Mouse (Mus musculus): Measurements from ENCODE around the gene Gstp2. TPM values are rescaled to one million over a fixed set of nuclear protein-coding genes. Genes with fewer than 3 reads are reported as not detected.

The Gstp2 gene
- polyA plus RNA-seq, 1 experiment from 2014 or later = 7.3 TPM

DNA sequence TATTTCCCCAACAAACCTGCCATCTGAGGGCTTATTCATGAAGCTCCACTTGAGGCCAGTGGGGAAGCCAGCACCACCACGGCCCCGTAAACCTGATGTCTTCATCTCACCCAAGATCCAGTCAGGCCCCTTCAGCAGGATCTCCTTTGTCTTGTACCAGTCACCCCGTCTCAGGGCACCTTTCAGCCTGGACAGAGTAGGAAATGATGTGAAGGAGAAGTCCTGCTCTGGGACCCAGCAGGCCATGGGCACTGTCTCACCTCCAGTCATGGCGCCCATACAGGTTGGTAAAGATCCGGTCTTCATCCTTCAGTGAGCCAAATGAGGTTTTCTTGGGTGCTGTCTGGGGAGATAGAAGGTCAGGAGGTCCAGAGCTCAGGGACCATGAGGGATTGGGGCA, 34.7 kb downstream of the Gstp2 start:
- peaks cover 5% of the 10 kb centered on the region; the same call in 1 of the 2 replicates for H3K4me1 ChIP-seq (ENCODE audit: insufficient read depth, low read depth, low read length)
- H3K9me3 ChIP-seq (ENCODE audit: low read length) = no peaks in the 10 kb centered on the region
- no peak overlapping the region for H3K27ac ChIP-seq (ENCODE audit: low read length)
- H3K27me3 ChIP-seq (replicated peaks; ENCODE audit: insufficient read depth, low read length) = no peaks in the 10 kb centered on the region
- ATAC-seq = no peak
- H3K9ac ChIP-seq (replicated peaks; ENCODE audit: low read depth) = no peak overlapping the region
- no peak for TF ChIP-seq EP300 (IDR thresholded peaks at IDR 0.05)
- no peak for TF ChIP-seq CTCF (IDR thresholded peaks at IDR 0.05)
- H3K36me3 ChIP-seq (ENCODE audit: insufficient read depth, low read length) = peaks cover 23% of the 10 kb centered on the region
- H3K4me2 ChIP-seq (replicated peaks; ENCODE audit: low read depth, low read length) = no peak overlapping the region
- 91% methylated on average over 5 of the region's 5 CpGs for WGBS
- DNase-seq (ENCODE audit: low spot score) = no peak
- no peak overlapping the region for H3K4me3 ChIP-seq (ENCODE audit: low read depth, low read length)

DNA sequence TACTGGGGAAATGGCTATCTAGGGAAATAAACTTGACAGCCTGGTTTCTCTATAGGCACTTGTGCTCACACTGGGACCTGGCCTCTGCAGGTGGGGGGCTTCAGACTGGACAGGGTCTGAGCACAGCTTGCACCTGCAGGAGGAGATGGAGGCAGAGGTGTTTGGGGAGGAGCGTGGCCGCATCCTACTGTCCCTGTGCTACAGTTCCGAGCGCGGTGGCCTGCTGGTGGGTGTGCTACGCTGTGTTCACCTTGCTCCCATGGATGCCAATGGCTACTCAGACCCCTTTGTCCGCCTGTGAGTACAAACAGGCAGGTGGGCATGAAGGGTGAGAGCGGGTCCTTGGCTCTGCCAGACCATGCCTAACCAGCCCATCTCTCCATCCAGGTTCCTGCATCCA, 39.9 kb downstream of the Gstp2 start:
- Histone ChIP-seq H3K9ac (replicated peaks; ENCODE audit: low read depth) (no peak overlapping the region), H3K9me3 (ENCODE audit: low read length) (no peaks in the 10 kb centered on the region), H3K4me3 (ENCODE audit: low read depth, low read length) (no peak overlapping the region), H3K27me3 (replicated peaks; ENCODE audit: insufficient read depth, low read length) (no peaks in the 10 kb centered on the region), H3K27ac (ENCODE audit: low read length) (no peak overlapping the region), H3K4me1 (ENCODE audit: insufficient read depth, low read depth, low read length) (peaks cover 3% of the 10 kb centered on the region; the same call in 1 of the 2 replicates), H3K4me2 (replicated peaks; ENCODE audit: low read depth, low read length) (no peak overlapping the region), H3K36me3 (ENCODE audit: insufficient read depth, low read length) (peaks cover 27% of the 10 kb centered on the region)
- 93% methylated on average over 8 of the region's 8 CpGs for WGBS
- no peak for TF ChIP-seq EP300 (IDR thresholded peaks at IDR 0.05)
- DNase-seq (ENCODE audit: low spot score) (no peak), ATAC-seq (no peak)

DNA sequence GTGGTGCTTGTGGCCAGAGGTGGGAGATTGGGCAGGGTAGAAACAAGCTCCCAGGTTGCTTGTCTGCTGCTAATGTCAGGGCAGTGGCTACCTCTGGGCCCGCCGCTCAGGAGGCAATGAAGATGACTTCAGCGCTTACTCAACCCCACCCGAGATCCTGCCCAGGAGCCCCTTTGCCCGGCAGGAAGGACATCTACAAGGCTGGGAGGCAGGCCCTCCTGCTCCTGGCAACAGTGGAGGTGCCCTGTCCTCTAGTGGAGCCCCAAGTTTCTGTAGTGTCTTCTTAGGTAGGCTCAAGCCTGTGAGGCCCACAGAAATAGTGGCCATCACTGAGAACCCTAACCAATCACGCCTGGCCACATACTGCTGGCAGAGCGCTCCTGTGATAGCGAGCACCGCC, 40.7 kb downstream of the Gstp2 start:
- Histone ChIP-seq H3K4me1 (ENCODE audit: insufficient read depth, low read depth, low read length) (peaks cover 5% of the 10 kb centered on the region; the same call in 1 of the 2 replicates), H3K27me3 (replicated peaks; ENCODE audit: insufficient read depth, low read length) (no peaks in the 10 kb centered on the region), H3K9me3 (ENCODE audit: low read length) (no peaks in the 10 kb centered on the region), H3K36me3 (ENCODE audit: insufficient read depth, low read length) (peaks cover 23% of the 10 kb centered on the region), H3K9ac (replicated peaks; ENCODE audit: low read depth) (no peak overlapping the region), H3K27ac (ENCODE audit: low read length) (no peak overlapping the region), H3K4me2 (replicated peaks; ENCODE audit: low read depth, low read length) (no peak overlapping the region), H3K4me3 (ENCODE audit: low read depth, low read length) (no peak overlapping the region)
- no peak for ATAC-seq
- no peak for TF ChIP-seq EP300 (IDR thresholded peaks at IDR 0.05)
- no peak for TF ChIP-seq CTCF (IDR thresholded peaks at IDR 0.05)
- no peak for DNase-seq (ENCODE audit: low spot score)
- 79% methylated on average over 9 of the region's 9 CpGs for WGBS

DNA sequence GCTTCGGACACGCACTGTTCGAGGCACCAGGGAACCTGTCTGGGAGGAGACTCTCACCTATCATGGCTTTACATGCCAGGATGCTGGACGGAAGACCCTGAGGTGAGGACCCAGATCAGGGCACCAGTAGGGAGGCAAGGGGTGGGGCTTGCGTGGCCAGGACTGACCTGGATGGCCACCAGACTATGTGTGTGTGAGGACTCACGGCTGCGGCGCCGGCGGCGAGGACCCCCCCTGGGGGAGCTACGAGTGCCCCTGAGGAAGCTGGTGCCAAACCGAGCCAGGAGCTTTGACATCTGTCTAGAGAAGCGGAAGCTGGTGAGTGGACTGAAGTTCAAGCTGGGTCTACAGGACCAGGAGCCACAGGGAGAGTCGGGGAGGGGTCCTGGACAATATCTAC, 41.5 kb downstream of the Gstp2 start:
- H3K27ac ChIP-seq (ENCODE audit: low read length) = no peak overlapping the region
- peaks cover 17% of the 10 kb centered on the region for H3K36me3 ChIP-seq (ENCODE audit: insufficient read depth, low read length)

DNA sequence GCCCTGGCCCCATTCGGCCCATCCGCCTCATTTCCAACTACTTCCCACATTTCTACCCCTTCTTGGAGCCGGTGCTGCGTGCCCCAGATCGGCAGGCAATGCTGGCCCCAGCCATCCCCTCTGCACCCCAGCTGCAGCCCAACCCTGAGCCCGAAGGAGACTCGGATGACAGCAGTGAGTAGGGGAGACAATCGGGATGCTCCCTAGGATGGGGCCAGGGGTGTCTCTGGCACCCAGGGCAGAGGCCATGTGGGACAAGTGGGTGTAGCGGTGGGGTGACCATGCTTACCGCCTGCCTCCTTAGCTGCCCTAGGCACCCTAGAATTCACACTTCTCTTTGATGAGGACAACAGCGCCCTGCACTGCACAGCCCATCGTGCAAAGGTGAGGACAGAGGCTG, 42.2 kb downstream of the Gstp2 start:
- H3K27me3 ChIP-seq (replicated peaks; ENCODE audit: insufficient read depth, low read length) = no peaks in the 10 kb centered on the region
- TF ChIP-seq EP300 (IDR thresholded peaks at IDR 0.05) (no peak), CTCF (IDR thresholded peaks at IDR 0.05) (no peak)
- H3K4me2 ChIP-seq (replicated peaks; ENCODE audit: low read depth, low read length) = no peak overlapping the region
- ATAC-seq (no peak), DNase-seq (ENCODE audit: low spot score) (no peak)
- no peaks in the 10 kb centered on the region for H3K9me3 ChIP-seq (ENCODE audit: low read length)
- H3K4me1 ChIP-seq (ENCODE audit: insufficient read depth, low read depth, low read length) = peaks cover 5% of the 10 kb centered on the region; the same call in 1 of the 2 replicates
- no peak overlapping the region for H3K27ac ChIP-seq (ENCODE audit: low read length)
- H3K4me3 ChIP-seq (ENCODE audit: low read depth, low read length) = no peak overlapping the region
- WGBS = 73% methylated on average over 12 of the region's 12 CpGs
- peaks cover 10% of the 10 kb centered on the region for H3K36me3 ChIP-seq (ENCODE audit: insufficient read depth, low read length)
- H3K9ac ChIP-seq (replicated peaks; ENCODE audit: low read depth) = no peak overlapping the region

More for the DNA sequence above, 41.5 kb downstream of the Gstp2 start:
- no peaks in the 10 kb centered on the region for H3K9me3 ChIP-seq (ENCODE audit: low read length)
- no peak for ATAC-seq
- TF ChIP-seq CTCF (IDR thresholded peaks at IDR 0.05) = no peak
- no peak for TF ChIP-seq EP300 (IDR thresholded peaks at IDR 0.05)
- H3K4me1 ChIP-seq (ENCODE audit: insufficient read depth, low read depth, low read length) = peaks cover 5% of the 10 kb centered on the region; the same call in 1 of the 2 replicates
- DNase-seq (ENCODE audit: low spot score) = no peak
- no peak overlapping the region for H3K4me2 ChIP-seq (replicated peaks; ENCODE audit: low read depth, low read length)
- WGBS = 79% methylated on average over 15 of the region's 15 CpGs
- H3K27me3 ChIP-seq (replicated peaks; ENCODE audit: insufficient read depth, low read length) = no peaks in the 10 kb centered on the region
- H3K4me3 ChIP-seq (ENCODE audit: low read depth, low read length) = no peak overlapping the region
- no peak overlapping the region for H3K9ac ChIP-seq (replicated peaks; ENCODE audit: low read depth)

DNA sequence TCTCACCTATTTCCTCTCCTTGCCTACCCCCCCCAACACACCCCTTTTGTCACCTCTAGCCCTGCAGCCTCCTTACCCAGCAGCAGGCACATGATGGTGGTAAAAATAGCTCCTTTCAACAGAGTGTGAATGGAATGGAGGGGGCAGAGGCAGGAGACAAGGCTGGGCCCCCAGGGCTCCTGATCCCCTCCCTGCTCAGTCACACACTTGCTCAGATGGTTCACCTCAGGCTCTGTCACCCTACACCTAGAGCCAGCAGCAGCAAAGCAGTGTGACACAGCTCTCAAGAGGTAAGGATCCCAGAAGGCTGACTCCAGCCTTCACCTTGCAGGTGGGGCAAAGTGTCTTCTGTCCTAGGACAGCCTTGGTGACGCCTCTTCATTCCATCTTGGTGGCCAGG, 42.7 kb downstream of the Gstp2 start, which contains the start of gene Doc2g:
Gene Doc2g (plus strand): TSS at position 202 of the 400 bp plus-strand sequence.
- ATAC-seq = no peak
- TF ChIP-seq CTCF (IDR thresholded peaks at IDR 0.05) = no peak
- no peak for TF ChIP-seq EP300 (IDR thresholded peaks at IDR 0.05)
- Histone ChIP-seq H3K27ac (ENCODE audit: low read length) (no peak within 1 kb of the TSS), H3K4me1 (ENCODE audit: insufficient read depth, low read depth, low read length) (peaks cover 5% of the 10 kb centered on the region; the same call in 1 of the 2 replicates), H3K27me3 (replicated peaks; ENCODE audit: insufficient read depth, low read length) (no peaks in the 10 kb centered on the region), H3K4me3 (ENCODE audit: low read depth, low read length) (no peak within 1 kb of the TSS), H3K9me3 (ENCODE audit: low read length) (no peaks in the 10 kb centered on the region), H3K4me2 (replicated peaks; ENCODE audit: low read depth, low read length) (no peak within 1 kb of the TSS), H3K36me3 (ENCODE audit: insufficient read depth, low read length) (peaks cover 5% of the 10 kb centered on the region; the same call in 1 of the 2 replicates), H3K9ac (replicated peaks; ENCODE audit: low read depth) (no peak within 1 kb of the TSS)
- DNase-seq (ENCODE audit: low spot score) = no peak
- WGBS = 80% methylated on average over 1 of the region's 1 CpGs

DNA sequence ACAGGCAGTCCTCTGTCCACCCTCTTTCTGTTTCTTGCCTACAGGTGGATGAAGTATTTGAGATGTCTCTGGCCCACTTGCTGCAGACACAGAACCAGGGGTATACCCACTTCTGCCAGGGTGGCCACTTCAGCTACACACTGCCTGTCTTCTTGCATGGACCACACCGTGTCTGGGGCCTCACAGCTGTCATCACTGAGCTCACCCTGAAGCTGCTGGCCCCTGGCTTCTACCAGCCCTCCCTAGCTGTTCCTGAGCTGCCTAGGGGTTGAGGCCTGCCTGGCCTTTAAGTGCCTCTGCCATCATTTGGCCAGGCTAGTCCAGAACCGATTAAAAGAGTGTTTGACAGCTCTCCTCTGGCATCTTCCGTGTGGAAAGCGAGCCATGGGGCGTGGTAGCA, 44.1 kb downstream of the Gstp2 start:
- Histone ChIP-seq H3K27ac (ENCODE audit: low read length) (no peak overlapping the region), H3K4me2 (replicated peaks; ENCODE audit: low read depth, low read length) (no peak overlapping the region), H3K9ac (replicated peaks; ENCODE audit: low read depth) (no peak overlapping the region), H3K27me3 (replicated peaks; ENCODE audit: insufficient read depth, low read length) (no peaks in the 10 kb centered on the region), H3K9me3 (ENCODE audit: low read length) (no peaks in the 10 kb centered on the region), H3K4me1 (ENCODE audit: insufficient read depth, low read depth, low read length) (peaks cover 5% of the 10 kb centered on the region; the same call in 1 of the 2 replicates), H3K36me3 (ENCODE audit: insufficient read depth, low read length) (peaks cover 5% of the 10 kb centered on the region; the same call in 1 of the 2 replicates), H3K4me3 (ENCODE audit: low read depth, low read length) (no peak overlapping the region)
- TF ChIP-seq CTCF (IDR thresholded peaks at IDR 0.05) (no peak), EP300 (IDR thresholded peaks at IDR 0.05) (no peak)
- DNase-seq (ENCODE audit: low spot score) (no peak), ATAC-seq (no peak)
- 82% methylated on average over 5 of the region's 5 CpGs for WGBS
